Mouse (Mus musculus) olfactory bulb, adult 2 months (tissue): ENCODE measurements around the gene Amz1. TPM values are rescaled to one million over a fixed set of nuclear protein-coding genes. Genes with fewer than 3 reads are reported as not detected.

Experiments used
- H3K27ac ChIP-seq: fragments of 200-500 bp; 2 replicates; pipeline ENCODE4 v1.5.1; 2012; ENCODE audit warnings: low read depth, low read length; ENCODE audit not compliant: insufficient read depth
- H3K4me1 ChIP-seq: fragments of 200-500 bp; 2 replicates; pipeline ENCODE4 v1.6.1; 2012; ENCODE audit warnings: low read length; ENCODE audit not compliant: control insufficient read depth, insufficient read depth
- H3K4me3 ChIP-seq: fragments of 200-500 bp; 2 replicates; pipeline ENCODE4 v1.5.1; 2012; ENCODE audit warnings: mild to moderate bottlenecking, low read depth, low read length, moderate library complexity; ENCODE audit not compliant: insufficient read depth
- CTCF ChIP-seq: fragments of 200-500 bp; IDR thresholded peaks from 2 replicates; pipeline ENCODE4 v1.5.1; 2012; ENCODE audit warnings: low read depth, mild to moderate bottlenecking, low read length, moderate library complexity; ENCODE audit not compliant: insufficient read depth
- POLR2A ChIP-seq: fragments of 200-500 bp; IDR thresholded peaks from 2 replicates; pipeline ENCODE4 v1.6.1; 2012; ENCODE audit warnings: mild to moderate bottlenecking, low read depth, low read length, moderate library complexity; ENCODE audit not compliant: insufficient read depth
- WGBS: fragments of 180-500 bp; shearing (Covaris S2); methylation state at CpG from one replicate; pipeline ENCODE4 v1.1.7; 2018; 5-methylcytosine and 5-hydroxymethylcytosine counted together
- polyA plus RNA-seq: library from polyadenylated mRNA; stranded (reverse); fragments of >200 nt; gene quantifications from 2 replicates; pipeline ENCODE4 v1.2.4, GENCODE M21; 2012; ENCODE audit warnings: low replicate concordance; ENCODE audit not compliant: missing spikeins, insufficient read depth, insufficient read length

Amz1 gene
- polyA plus RNA-seq, 1 experiment, result not detected

GRCm38 (mm10) chr5:140790937-140791877 lies 67.3 kb downstream of the Amz1 start:
- TF ChIP-seq POLR2A, result no peak
- H3K4me1 ChIP-seq, result peaks cover 26% of the 10 kb centered on the region
- H3K27ac ChIP-seq, result peak overlapping the region; percentile 38; the same call in 1 of the 2 replicates
- no peak overlapping the region for H3K4me3 ChIP-seq
- WGBS, result 51% methylated on average over 9 of the region's 9 CpGs

GRCm38 (mm10) chr5:140792233-140792632 lies 68.3 kb downstream of the Amz1 start:
- Histone ChIP-seq H3K4me3 (no peak overlapping the region), H3K27ac (no peak overlapping the region), H3K4me1 (peaks cover 23% of the 10 kb centered on the region)
- WGBS, result 49% methylated on average over 5 of the region's 5 CpGs
- no peak for TF ChIP-seq CTCF
- no peak for TF ChIP-seq POLR2A

GRCm38 (mm10) chr5:140794753-140795152 lies 70.8 kb downstream of the Amz1 start:
- peaks cover 25% of the 10 kb centered on the region for H3K4me1 ChIP-seq
- no peak overlapping the region for H3K4me3 ChIP-seq
- no peak overlapping the region for H3K27ac ChIP-seq
- WGBS, result 58% methylated on average over 3 of the region's 3 CpGs
- no peak for TF ChIP-seq POLR2A
- no peak for TF ChIP-seq CTCF

GRCm38 (mm10) chr5:140795176-140795575 lies 71.2 kb downstream of the Amz1 start:
- no peak overlapping the region for H3K27ac ChIP-seq
- H3K4me3 ChIP-seq, result no peak overlapping the region
- peaks cover 25% of the 10 kb centered on the region for H3K4me1 ChIP-seq
- WGBS, result 90% methylated on average over 2 of the region's 2 CpGs
- TF ChIP-seq CTCF (no peak), POLR2A (no peak)

GRCm38 (mm10) chr5:140796051-140796450 lies 72.1 kb downstream of the Amz1 start:
- Histone ChIP-seq H3K4me1 (peaks cover 26% of the 10 kb centered on the region), H3K4me3 (no peak overlapping the region), H3K27ac (no peak overlapping the region)
- no peak for TF ChIP-seq POLR2A
- TF ChIP-seq CTCF, result no peak
- 69% methylated on average over 3 of the region's 3 CpGs for WGBS

GRCm38 (mm10) chr5:140798158-140798557 lies 74.2 kb downstream of the Amz1 start:
- WGBS, result 70% methylated on average over 7 of the region's 7 CpGs

GRCm38 (mm10) chr5:140798775-140799174 lies 74.8 kb downstream of the Amz1 start:
- H3K4me1 ChIP-seq, result peaks cover 19% of the 10 kb centered on the region
- TF ChIP-seq CTCF, result no peak
- no peak for TF ChIP-seq POLR2A

More at GRCm38 (mm10) chr5:140798158-140798557, 74.2 kb downstream of the Amz1 start:
- H3K4me3 ChIP-seq, result no peak overlapping the region
- H3K4me1 ChIP-seq, result peaks cover 19% of the 10 kb centered on the region
- no peak for TF ChIP-seq CTCF
- no peak for TF ChIP-seq POLR2A
- no peak overlapping the region for H3K27ac ChIP-seq

GRCm38 (mm10) chr5:140799190-140799589 lies 75.3 kb downstream of the Amz1 start:
- H3K27ac ChIP-seq, result no peak overlapping the region
- TF ChIP-seq CTCF, result no peak
- TF ChIP-seq POLR2A, result no peak
- WGBS, result 74% methylated on average over 2 of the region's 2 CpGs
- H3K4me3 ChIP-seq, result no peak overlapping the region
- peaks cover 19% of the 10 kb centered on the region for H3K4me1 ChIP-seq

More at GRCm38 (mm10) chr5:140798775-140799174, 74.8 kb downstream of the Amz1 start:
- 49% methylated on average over 5 of the region's 5 CpGs for WGBS
- no peak overlapping the region for H3K27ac ChIP-seq
- H3K4me3 ChIP-seq, result no peak overlapping the region

- no peak for TF ChIP-seq POLR2A
- no peak for TF ChIP-seq CTCF
- peak overlapping the region; percentile 33; the same call in 1 of the 2 replicates for H3K27ac ChIP-seq
- 54% methylated on average over 6 of the region's 6 CpGs for WGBS
- peaks cover 19% of the 10 kb centered on the region for H3K4me1 ChIP-seq
- H3K4me3 ChIP-seq, result no peak overlapping the region
Measured at GRCm38 (mm10) chr5:140800288-140800923, 76.5 kb downstream of the Amz1 start.
